Mouse (Mus musculus): ENCODE results near the gene Lenep. TPM values are rescaled to one million over a fixed set of nuclear protein-coding genes. Genes with fewer than 3 reads are reported as not detected.

Gene Lenep
- polyA plus RNA-seq, 1 experiment from 2014 or later: not detected

- peaks cover 23% of the 10 kb centered on the region for H3K36me3 ChIP-seq
- peak within 1 kb of the TSS; percentile 62 for H3K9ac ChIP-seq
- H3K4me3 ChIP-seq (replicated peaks): peak within 1 kb of the TSS; percentile 51
- H3K27ac ChIP-seq: peak within 1 kb of the TSS; percentile 97
- H3K9me3 ChIP-seq: no peaks in the 10 kb centered on the region
- peak; percentile 95 for ATAC-seq
- H3K4me2 ChIP-seq (replicated peaks): peak within 1 kb of the TSS; percentile 84
- H3K4me1 ChIP-seq (replicated peaks): peaks cover 32% of the 10 kb centered on the region
- no peaks in the 10 kb centered on the region for H3K27me3 ChIP-seq (replicated peaks)
- under 1% methylated on average over 39 of the region's 39 CpGs for WGBS
These were observed 15.7 kb upstream of the Lenep start, which contains the start of the genes Cks1b and Shc1 for GRCm38 (mm10) chr3:89418170-89418860. Gene Cks1b, minus strand, starts transcription at chr3:89418383. Gene Shc1, plus strand, starts transcription at chr3:89418443.

DNA sequence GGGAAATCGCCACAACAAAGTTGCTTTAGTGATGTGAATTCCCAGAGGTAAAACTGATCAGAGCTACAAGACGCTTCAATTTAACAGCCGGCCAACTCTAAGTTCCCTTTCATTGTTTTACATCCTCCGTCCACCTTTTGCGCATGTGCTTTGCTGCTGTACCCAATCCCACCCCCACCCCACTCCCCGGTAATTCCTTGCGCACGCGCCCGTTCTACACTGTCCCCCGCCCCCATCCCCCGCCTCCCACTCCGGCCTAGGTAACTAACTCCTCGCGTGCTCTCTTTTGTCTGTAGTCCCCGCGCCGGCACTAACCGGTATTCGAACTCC lies 15.2 kb upstream of the Lenep start:
- 0% methylated on average over 20 of the region's 20 CpGs for WGBS

GRCm38 (mm10) chr3:89417131-89417530 lies 14.5 kb upstream of the Lenep start:
- peak overlapping the region; percentile 51 for H3K4me3 ChIP-seq (replicated peaks)
- no peaks in the 10 kb centered on the region for H3K27me3 ChIP-seq (replicated peaks)
- peak overlapping the region; percentile 68 for H3K4me2 ChIP-seq (replicated peaks)
- 17% methylated on average over 2 of the region's 2 CpGs for WGBS
- peaks cover 23% of the 10 kb centered on the region for H3K36me3 ChIP-seq
- ATAC-seq: no peak
- H3K9me3 ChIP-seq: no peaks in the 10 kb centered on the region
- H3K4me1 ChIP-seq (replicated peaks): peaks cover 22% of the 10 kb centered on the region
- H3K9ac ChIP-seq: peak overlapping the region; percentile 62
- H3K27ac ChIP-seq: peak overlapping the region; percentile 97; the same call in 1 of the 2 replicates

More for the DNA sequence above, 15.2 kb upstream of the Lenep start:
- peak overlapping the region; percentile 62 for H3K9ac ChIP-seq
- no peaks in the 10 kb centered on the region for H3K9me3 ChIP-seq
- peak; percentile 46 for ATAC-seq
- peaks cover 27% of the 10 kb centered on the region for H3K4me1 ChIP-seq (replicated peaks)
- H3K4me2 ChIP-seq (replicated peaks): peak overlapping the region; percentile 68
- peak overlapping the region; percentile 97 for H3K27ac ChIP-seq
- H3K27me3 ChIP-seq (replicated peaks): no peaks in the 10 kb centered on the region
- peak overlapping the region; percentile 51 for H3K4me3 ChIP-seq (replicated peaks)
- H3K36me3 ChIP-seq: peaks cover 23% of the 10 kb centered on the region

DNA sequence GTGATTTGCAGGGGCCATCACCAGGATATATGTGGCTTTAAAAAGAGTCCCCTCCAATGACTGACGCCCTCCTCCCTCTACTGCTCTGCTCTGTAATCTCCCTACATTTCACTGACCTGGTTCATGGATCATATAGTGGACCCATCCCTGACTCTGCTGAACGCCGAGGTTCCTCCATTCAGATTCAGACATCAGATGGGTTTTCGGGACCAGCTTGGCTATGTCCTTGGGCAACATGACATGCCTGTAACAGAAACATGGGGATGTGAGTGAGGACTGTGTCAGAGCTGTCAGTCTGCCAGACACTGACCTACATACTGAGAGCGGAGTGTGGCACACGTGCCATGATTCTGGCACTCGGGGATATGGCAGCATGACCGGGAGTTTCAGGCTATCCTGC lies 13.6 kb upstream of the Lenep start:
- peaks cover 23% of the 10 kb centered on the region for H3K36me3 ChIP-seq
- no peak overlapping the region for H3K4me3 ChIP-seq (replicated peaks)
- ATAC-seq: no peak
- no peak overlapping the region for H3K27ac ChIP-seq
- peaks cover 16% of the 10 kb centered on the region for H3K4me1 ChIP-seq (replicated peaks)
- H3K9ac ChIP-seq: no peak overlapping the region
- no peaks in the 10 kb centered on the region for H3K9me3 ChIP-seq
- H3K27me3 ChIP-seq (replicated peaks): no peaks in the 10 kb centered on the region
- no peak overlapping the region for H3K4me2 ChIP-seq (replicated peaks)
- 95% methylated on average over 8 of the region's 8 CpGs for WGBS

DNA sequence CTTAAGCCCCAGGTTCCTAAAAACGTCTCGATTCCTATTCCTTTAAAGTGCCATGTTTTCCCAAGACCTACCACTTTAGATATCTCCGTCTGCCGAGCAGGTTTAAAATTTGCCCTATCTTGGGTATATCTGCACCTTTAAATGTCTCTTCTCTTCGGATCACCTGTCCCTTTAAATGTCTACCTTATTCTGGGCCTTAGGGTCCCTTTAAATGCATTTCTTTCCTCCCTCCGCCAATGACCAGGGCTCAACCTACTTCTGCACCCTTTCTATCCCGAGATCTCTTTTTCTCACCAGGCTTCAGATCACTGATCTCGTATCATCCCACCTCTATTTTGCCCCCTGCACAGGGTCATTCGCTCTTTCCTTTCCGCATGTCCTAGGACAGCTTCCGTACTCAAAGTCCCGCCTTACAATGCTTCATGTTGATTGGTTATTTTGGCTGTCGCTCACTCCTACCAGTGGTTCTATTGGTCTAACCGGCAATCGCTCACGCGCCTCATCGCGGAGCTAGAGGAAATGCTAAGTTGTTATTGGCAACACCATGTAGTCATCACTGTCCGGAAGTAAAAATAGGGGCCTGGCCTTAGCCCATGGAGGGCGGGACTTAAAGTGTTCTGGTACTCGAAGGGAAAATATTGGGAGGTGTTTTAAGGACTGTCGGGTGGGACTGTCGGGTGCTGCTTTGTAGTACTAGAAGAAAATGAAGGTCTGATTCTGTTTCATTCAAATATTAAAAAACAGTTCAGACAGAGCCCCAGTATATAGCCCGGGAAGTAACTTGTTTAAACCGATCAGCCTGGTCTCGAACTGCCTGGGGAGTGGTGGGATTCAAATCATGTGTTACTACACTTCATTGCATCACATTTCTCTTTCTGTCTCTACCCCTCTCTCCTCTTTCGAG lies 9.1 kb upstream of the Lenep start, which contains the start of gene Flad1:
TSS of gene Flad1 (minus strand) at position 381 of the 904 bp plus-strand sequence.
- H3K27me3 ChIP-seq (replicated peaks): no peaks in the 10 kb centered on the region
- H3K36me3 ChIP-seq: peaks cover 30% of the 10 kb centered on the region
- H3K4me2 ChIP-seq (replicated peaks): peak within 1 kb of the TSS; percentile 63
- H3K9me3 ChIP-seq: no peaks in the 10 kb centered on the region
- peak within 1 kb of the TSS; percentile 6; the same call in 1 of the 2 replicates for H3K27ac ChIP-seq
- ATAC-seq: peak; percentile 99
- peak within 1 kb of the TSS; percentile 45 for H3K4me3 ChIP-seq (replicated peaks)
- 5% methylated on average over 28 of the region's 28 CpGs for WGBS
- peak within 1 kb of the TSS; percentile 33 for H3K9ac ChIP-seq
- H3K4me1 ChIP-seq (replicated peaks): 0 out of 2 replicates have a peak, but pooled peaks cover 6% of the 10 kb centered on the region

DNA sequence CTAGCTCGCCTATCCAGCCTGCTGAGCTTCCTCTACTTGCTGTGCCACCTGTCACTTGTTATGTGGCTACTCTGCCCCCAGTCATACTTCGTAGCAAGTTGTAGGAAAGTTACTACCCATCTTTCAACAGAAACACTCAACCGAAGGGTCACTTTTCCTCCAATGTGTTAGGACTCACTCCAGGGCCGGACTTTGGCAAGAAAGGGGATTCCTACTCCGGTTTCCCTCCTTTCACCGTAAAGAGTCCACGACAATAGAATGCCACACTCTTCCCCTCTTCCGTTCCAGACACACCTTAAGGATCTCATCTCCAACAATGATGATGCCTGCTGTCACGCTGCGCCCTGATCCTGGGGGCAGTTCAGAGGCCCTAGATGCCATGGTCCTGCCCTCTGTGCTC lies 8.3 kb upstream of the Lenep start:
- no peaks in the 10 kb centered on the region for H3K9me3 ChIP-seq
- no peaks in the 10 kb centered on the region for H3K27me3 ChIP-seq (replicated peaks)
- 0 out of 2 replicates have a peak overlapping the region, but pooled peaks have one; percentile 6 for H3K27ac ChIP-seq
- peak overlapping the region; percentile 45 for H3K4me3 ChIP-seq (replicated peaks)
- no peak for ATAC-seq
- 71% methylated on average over 10 of the region's 10 CpGs for WGBS
- H3K36me3 ChIP-seq: peaks cover 25% of the 10 kb centered on the region
- H3K4me2 ChIP-seq (replicated peaks): peak overlapping the region; percentile 63
- peak overlapping the region; percentile 33 for H3K9ac ChIP-seq
- H3K4me1 ChIP-seq (replicated peaks): 0 out of 2 replicates have a peak, but pooled peaks cover 6% of the 10 kb centered on the region

DNA sequence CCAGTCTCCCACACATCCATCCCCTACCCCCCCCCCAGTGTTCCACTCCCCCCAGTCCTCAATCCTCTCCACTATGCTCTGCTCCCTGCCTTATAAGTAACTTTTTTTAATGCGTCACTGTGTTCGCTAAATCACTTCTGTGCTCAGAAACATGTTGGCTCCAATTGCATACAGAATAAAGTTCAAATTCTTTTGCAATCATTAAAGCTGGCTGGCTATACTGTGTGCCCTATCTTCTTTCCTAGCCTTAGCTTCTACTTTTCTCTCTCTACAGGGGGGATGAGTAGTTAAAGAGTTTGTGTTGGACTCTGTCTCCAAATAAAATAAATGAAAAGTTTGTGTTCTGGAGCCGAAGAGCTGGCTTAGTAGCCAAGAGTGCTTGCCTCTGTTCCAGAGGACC lies 7.1 kb upstream of the Lenep start:
- H3K27ac ChIP-seq: no peak overlapping the region
- H3K9me3 ChIP-seq: no peaks in the 10 kb centered on the region
- H3K4me1 ChIP-seq (replicated peaks): 0 out of 2 replicates have a peak, but pooled peaks cover 6% of the 10 kb centered on the region
- H3K4me2 ChIP-seq (replicated peaks): no peak overlapping the region
- no peak overlapping the region for H3K9ac ChIP-seq
- 92% methylated on average over 3 of the region's 3 CpGs for WGBS
- H3K36me3 ChIP-seq: peaks cover 18% of the 10 kb centered on the region
- no peak for ATAC-seq
- no peaks in the 10 kb centered on the region for H3K27me3 ChIP-seq (replicated peaks)
- no peak overlapping the region for H3K4me3 ChIP-seq (replicated peaks)

GRCm38 (mm10) chr3:89408448-89408847 lies 5.9 kb upstream of the Lenep start:
- WGBS: 62% methylated on average over 16 of the region's 16 CpGs
- Histone ChIP-seq H3K4me3 (replicated peaks) (no peak overlapping the region), H3K27ac (no peak overlapping the region), H3K4me1 (replicated peaks) (0 out of 2 replicates have a peak, but pooled peaks cover 6% of the 10 kb centered on the region), H3K9me3 (no peaks in the 10 kb centered on the region), H3K36me3 (peaks cover 14% of the 10 kb centered on the region; the same call in 1 of the 2 replicates), H3K9ac (no peak overlapping the region), H3K4me2 (replicated peaks) (no peak overlapping the region), H3K27me3 (replicated peaks) (no peaks in the 10 kb centered on the region)
- no peak for ATAC-seq

- H3K9me3 ChIP-seq: no peaks in the 10 kb centered on the region
- 0 out of 2 replicates have a peak, but pooled peaks cover 6% of the 10 kb centered on the region for H3K4me1 ChIP-seq (replicated peaks)
- H3K4me2 ChIP-seq (replicated peaks): no peak overlapping the region
- H3K9ac ChIP-seq: no peak overlapping the region
- peaks cover 23% of the 10 kb centered on the region for H3K36me3 ChIP-seq
- WGBS: 85% methylated on average over 6 of the region's 6 CpGs
- no peak for ATAC-seq
- H3K27me3 ChIP-seq (replicated peaks): no peaks in the 10 kb centered on the region
- no peak overlapping the region for H3K4me3 ChIP-seq (replicated peaks)
- H3K27ac ChIP-seq: no peak overlapping the region
These were observed 4.3 kb upstream of the Lenep start for GRCm38 (mm10) chr3:89406887-89407286.

GRCm38 (mm10) chr3:89401329-89401728 lies 1.3 kb downstream of the Lenep start:
- Histone ChIP-seq H3K9me3 (no peaks in the 10 kb centered on the region), H3K36me3 (peaks cover 19% of the 10 kb centered on the region), H3K4me1 (replicated peaks) (0 out of 2 replicates have a peak, but pooled peaks cover 5% of the 10 kb centered on the region), H3K27me3 (replicated peaks) (no peaks in the 10 kb centered on the region), H3K4me3 (replicated peaks) (no peak overlapping the region), H3K27ac (no peak overlapping the region), H3K4me2 (replicated peaks) (no peak overlapping the region), H3K9ac (no peak overlapping the region)
- 89% methylated on average over 7 of the region's 7 CpGs for WGBS
- no peak for ATAC-seq

DNA sequence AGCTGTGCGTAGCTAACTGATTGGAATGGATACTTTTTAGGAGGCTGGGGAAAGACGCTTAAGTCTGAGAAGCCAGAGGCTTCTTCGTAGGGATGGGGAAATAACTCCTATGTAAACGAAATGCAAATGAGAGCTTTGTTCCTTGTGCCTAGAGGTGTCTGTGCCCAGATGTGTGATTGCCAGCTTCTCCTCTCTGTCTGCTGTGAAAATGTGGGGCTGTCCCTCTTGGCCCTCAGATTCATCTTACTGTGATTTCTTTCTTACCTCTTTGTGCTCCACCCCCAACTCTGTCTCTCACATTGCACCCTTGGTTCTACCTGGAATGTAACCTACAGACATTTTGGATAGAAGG lies 6.0 kb downstream of the Lenep start:
- Histone ChIP-seq H3K9ac (peak overlapping the region; percentile 52), H3K27me3 (replicated peaks) (no peaks in the 10 kb centered on the region), H3K4me1 (replicated peaks) (peaks cover 32% of the 10 kb centered on the region), H3K4me2 (replicated peaks) (peak overlapping the region; percentile 92), H3K4me3 (replicated peaks) (peak overlapping the region; percentile 61), H3K36me3 (peaks cover 3% of the 10 kb centered on the region; the same call in 1 of the 2 replicates), H3K27ac (no peak overlapping the region), H3K9me3 (no peaks in the 10 kb centered on the region)
- under 1% methylated on average over 4 of the region's 4 CpGs for WGBS
- ATAC-seq: no peak
